Mouse (Mus musculus): Measurements from ENCODE around the gene Tbc1d21. TPM values are rescaled to one million over a fixed set of nuclear protein-coding genes. Genes with fewer than 3 reads are reported as not detected.

Gene Tbc1d21
- not detected for total RNA-seq (2021)

GRCm38 (mm10) chr9:58370355-58370754, at the start of gene Tbc1d21:
Gene Tbc1d21 (minus strand): TSS chr9:58370455.
- intact Hi-C loops (cut with DNase I), result loop anchor here (2.0 kb wide), 1 partner anchor 40 kb away; no protein-coding TSS in a partner anchor
- DNase-seq, result no peak

GRCm38 (mm10) chr9:58411556-58411955, 41.3 kb upstream of the Tbc1d21 start:
- intact Hi-C loops (cut with DNase I), result loop anchor here (2.0 to 5.0 kb wide), 2 partner anchors 46 to 77 kb away; partner anchors contain the start of gene Insyn1
- DNase-seq, result peak; percentile 30 to 50

- peak; percentile 81 to 86 for DNase-seq
- intact Hi-C loops (cut with DNase I), result loop anchor here (2.0 to 5.0 kb wide), 2 partner anchors 47 to 79 kb away; partner anchors contain the start of gene Insyn1
Observed at GRCm38 (mm10) chr9:58410057-58410735, 39.9 kb upstream of the Tbc1d21 start.

- intact Hi-C loops (cut with DNase I), result no loop called here
- peak; percentile 17 to 39 for DNase-seq
Observed at GRCm38 (mm10) chr9:58409247-58409646, 39.0 kb upstream of the Tbc1d21 start.

GRCm38 (mm10) chr9:58404412-58404811, 34.2 kb upstream of the Tbc1d21 start:
- intact Hi-C loops (cut with DNase I), result no loop called here

GRCm38 (mm10) chr9:58401371-58402082, 31.3 kb upstream of the Tbc1d21 start:
- intact Hi-C loops (cut with DNase I), result no loop called here
- DNase-seq, result no peak

More at GRCm38 (mm10) chr9:58404412-58404811, 34.2 kb upstream of the Tbc1d21 start:
- no peak for DNase-seq

GRCm38 (mm10) chr9:58399609-58400008, 29.4 kb upstream of the Tbc1d21 start:
- no peak for DNase-seq
- intact Hi-C loops (cut with DNase I), result no loop called here

GRCm38 (mm10) chr9:58394605-58395004, 24.4 kb upstream of the Tbc1d21 start:
- intact Hi-C loops (cut with DNase I), result no loop called here
- no peak for DNase-seq

GRCm38 (mm10) chr9:58393875-58394274, 23.6 kb upstream of the Tbc1d21 start:
- DNase-seq, result no peak

GRCm38 (mm10) chr9:58388381-58388780, 18.1 kb upstream of the Tbc1d21 start:
- no peak for DNase-seq
- intact Hi-C loops (cut with DNase I), result no loop called here

More at GRCm38 (mm10) chr9:58393875-58394274, 23.6 kb upstream of the Tbc1d21 start:
- intact Hi-C loops (cut with DNase I), result no loop called here

GRCm38 (mm10) chr9:58378878-58379277, 8.6 kb upstream of the Tbc1d21 start:
- intact Hi-C loops (cut with DNase I), result no loop called here
- DNase-seq, result no peak

- no peak for DNase-seq
- intact Hi-C loops (cut with DNase I), result no loop called here
Observed at GRCm38 (mm10) chr9:58373912-58374431, 3.7 kb upstream of the Tbc1d21 start.

- intact Hi-C loops (cut with DNase I), result loop anchor here (2.0 kb wide), 1 partner anchor 41 kb away; no protein-coding TSS in a partner anchor
Observed at GRCm38 (mm10) chr9:58371914-58372313, 1.7 kb upstream of the Tbc1d21 start.

GRCm38 (mm10) chr9:58369644-58370043, 611 bp downstream of the Tbc1d21 start:
- intact Hi-C loops (cut with DNase I), result loop anchor here (2.0 to 5.0 kb wide), 2 partner anchors 39 to 142 kb away; no protein-coding TSS in a partner anchor
- DNase-seq, result peak; percentile 48 to 68

More at GRCm38 (mm10) chr9:58371914-58372313, 1.7 kb upstream of the Tbc1d21 start:
- DNase-seq, result no peak

- intact Hi-C loops (cut with DNase I), result no loop called here
- no peak for DNase-seq
Observed at GRCm38 (mm10) chr9:58364325-58364724, 5.9 kb downstream of the Tbc1d21 start.

- DNase-seq, result no peak
- intact Hi-C loops (cut with DNase I), result no loop called here
Observed at GRCm38 (mm10) chr9:58361956-58362355, 8.3 kb downstream of the Tbc1d21 start.

- intact Hi-C loops (cut with DNase I), result no loop called here
- no peak for DNase-seq
Observed at GRCm38 (mm10) chr9:58361373-58361772, 8.9 kb downstream of the Tbc1d21 start.

GRCm38 (mm10) chr9:58355262-58356050, 14.8 kb downstream of the Tbc1d21 start:
- intact Hi-C loops (cut with DNase I), result no loop called here

GRCm38 (mm10) chr9:58354701-58355100, 15.6 kb downstream of the Tbc1d21 start:
- DNase-seq, result no peak
- intact Hi-C loops (cut with DNase I), result no loop called here

More at GRCm38 (mm10) chr9:58355262-58356050, 14.8 kb downstream of the Tbc1d21 start:
- DNase-seq, result no peak

- intact Hi-C loops (cut with DNase I), result no loop called here
Observed at GRCm38 (mm10) chr9:58353224-58353623, 17.0 kb downstream of the Tbc1d21 start.

More at GRCm38 (mm10) chr9:58353224-58353623, 17.0 kb downstream of the Tbc1d21 start:
- DNase-seq, result no peak

Measured in heart, postnatal 10 days (tissue).